Mouse (Mus musculus) G1E (cell line): ENCODE results near the gene Cyp27a1. TPM values are rescaled to one million over a fixed set of nuclear protein-coding genes. Genes with fewer than 3 reads are reported as not detected.

Experiments
- ATAC-seq: 2 replicates; pipeline ENCODE4 v1.8.0; 2016; ENCODE audit warnings: mild to moderate bottlenecking; ENCODE audit not compliant: insufficient number of reproducible peaks, poor library complexity, low FRiP score, severe bottlenecking; ENCODE audit errors: extremely low read depth
- DNase-seq: peaks from one replicate; pipeline ENCODE4 v3.0.0; 2012; ENCODE audit warnings: low spot score
- H3K27me3 ChIP-seq: 2 replicates; pipeline ENCODE4 v1.6.1; 2012; ENCODE audit warnings: mild to moderate bottlenecking, low read length, inconsistent platforms; ENCODE audit not compliant: insufficient read depth
- H3K36me3 ChIP-seq: replicated peaks from 2 replicates; pipeline ENCODE3; 2012; ENCODE audit warnings: mild to moderate bottlenecking, inconsistent platforms
- H3K4me1 ChIP-seq: 2 replicates; pipeline ENCODE4 v1.6.1; 2012; ENCODE audit warnings: low read depth, low read length, inconsistent platforms, mixed read lengths; ENCODE audit not compliant: insufficient read depth
- H3K4me3 ChIP-seq: 2 replicates; pipeline ENCODE4 v1.5.1; 2012; ENCODE audit warnings: low read depth, mild to moderate bottlenecking, inconsistent platforms, low read length, moderate library complexity, mixed read lengths
- H3K9me3 ChIP-seq: replicated peaks from 2 replicates; pipeline ENCODE4 v1.6.1; 2012; ENCODE audit warnings: inconsistent platforms
- CTCF ChIP-seq: IDR thresholded peaks from 2 replicates; pipeline ENCODE4 v1.5.1; 2012; ENCODE audit warnings: low read depth, low read length, inconsistent platforms, mixed read lengths
- GATA1 ChIP-seq: IDR thresholded peaks from 2 replicates; pipeline ENCODE4 v1.6.1; 2012; ENCODE audit warnings: borderline replicate concordance, low read length, inconsistent platforms, mixed read lengths
- GATA2 ChIP-seq: IDR thresholded peaks from 2 replicates; pipeline ENCODE4 v1.6.1; 2012; ENCODE audit warnings: low read depth, low read length, inconsistent platforms, borderline replicate concordance
- POLR2AphosphoS5 ChIP-seq: IDR thresholded peaks from 2 replicates; pipeline ENCODE4 v1.6.1; 2012; ENCODE audit warnings: low read depth, low read length, inconsistent platforms; ENCODE audit not compliant: insufficient replicate concordance
- TAL1 ChIP-seq: conservative IDR thresholded peaks from 2 replicates; pipeline ENCODE4 v1.6.1; 2012; ENCODE audit warnings: low read depth, low read length, inconsistent platforms, mixed read lengths
- polyA plus RNA-seq: library from polyadenylated mRNA; stranded (reverse); fragments of >175 nt; gene quantifications from 2 replicates; pipeline ENCODE4 v1.2.3, GENCODE M21; 2012
- total RNA-seq, 2 experiments: library from RNA; stranded (forward) in 1 of 2; stranded (reverse) in 1 of 2; fragments of 200-1000 nt in 1 of 2; fragments of >200 nt in 1 of 2; fragmentation: Nextera tagmentation in 1 of 2; gene quantifications; 2 replicates each; pipeline ENCODE4 v1.2.3; 2014 to 2017

Gene Cyp27a1
- total and polyA plus RNA-seq, 3 experiments: 0.55 TPM; not detected in 2

DNA sequence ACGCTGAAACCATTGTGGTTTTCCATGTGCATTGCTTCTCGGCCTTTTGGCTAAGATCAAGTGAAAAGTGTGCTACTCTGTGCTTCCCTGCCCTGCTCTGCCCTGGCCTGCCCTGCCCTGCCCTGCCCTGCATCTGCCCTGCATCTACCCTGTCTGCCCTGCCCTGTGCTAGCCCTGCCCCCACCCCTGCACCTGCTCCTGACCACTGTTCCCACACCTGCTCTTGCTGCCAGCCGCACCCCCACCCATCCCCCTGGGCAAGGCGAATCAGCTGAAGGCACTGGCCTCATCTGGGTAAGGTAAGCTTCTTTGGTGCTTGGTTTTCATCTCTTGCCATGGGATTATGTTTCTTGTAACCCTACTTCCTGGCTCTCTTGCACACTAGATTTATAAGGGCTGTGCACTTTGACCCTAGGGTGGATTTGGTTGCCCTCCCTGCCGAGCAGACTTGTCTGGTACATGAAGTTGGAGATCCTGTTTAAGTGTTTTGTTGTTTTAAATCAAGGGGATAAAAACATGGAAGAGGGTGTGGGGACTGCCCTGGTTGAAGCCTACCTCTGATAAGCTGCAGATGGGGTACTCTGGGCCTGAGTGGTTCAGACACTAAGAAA is 40.9 kb downstream of the Cyp27a1 start:
- Histone ChIP-seq H3K27me3 (no peaks in the 10 kb centered on the region), H3K4me1 (no peaks in the 10 kb centered on the region), H3K9me3 (no peaks in the 10 kb centered on the region), H3K4me3 (no peak overlapping the region), H3K36me3 (no peaks in the 10 kb centered on the region)
- TF ChIP-seq POLR2AphosphoS5 (no peak), CTCF (no peak), TAL1 (no peak), GATA1 (no peak), GATA2 (no peak)
- ATAC-seq (no peak), DNase-seq (no peak)

DNA sequence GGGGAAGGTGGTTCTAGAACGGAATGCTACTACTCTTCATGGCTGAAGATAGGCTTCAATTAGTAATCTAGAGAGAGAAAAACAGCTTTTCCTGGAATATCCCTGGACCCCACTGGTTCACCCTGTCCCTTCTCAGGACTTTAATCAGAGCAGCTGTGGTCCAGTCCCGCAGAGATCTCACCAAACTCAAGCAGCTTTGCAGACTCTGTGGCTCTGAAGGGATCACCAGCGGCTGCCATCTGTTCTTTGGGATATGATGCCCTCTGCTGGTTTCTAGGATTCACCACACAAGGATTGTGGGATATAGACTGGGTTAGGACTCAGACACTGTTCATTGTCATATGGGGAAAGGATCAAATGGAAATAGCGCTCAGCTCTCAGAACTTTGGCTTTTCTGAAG is 46.4 kb downstream of the Cyp27a1 start:
- no peak for ATAC-seq

DNA sequence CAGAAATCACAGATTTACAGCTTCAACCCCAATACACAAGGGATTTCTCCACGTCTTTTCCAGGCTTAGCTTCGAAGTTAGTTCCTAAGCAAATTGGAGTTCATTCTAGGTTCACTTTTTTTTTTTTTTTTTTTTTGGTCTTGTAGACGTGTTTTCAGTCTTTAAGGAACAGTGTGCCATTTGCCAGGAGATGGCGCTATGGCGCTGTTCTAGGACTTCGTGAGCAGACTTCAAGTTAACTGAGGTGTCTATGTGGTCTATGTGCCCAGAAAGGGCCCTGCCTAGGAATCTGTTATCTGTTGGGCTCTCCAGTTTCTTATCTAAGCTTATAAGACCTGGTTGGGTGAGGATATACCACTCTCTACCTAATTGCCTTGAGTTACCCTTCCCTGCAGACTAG is 49.7 kb downstream of the Cyp27a1 start:
- DNase-seq (no peak), ATAC-seq (no peak)
- H3K4me3 ChIP-seq: no peak overlapping the region
- no peaks in the 10 kb centered on the region for H3K4me1 ChIP-seq
- no peaks in the 10 kb centered on the region for H3K36me3 ChIP-seq
- TF ChIP-seq CTCF: peak; percentile 10; the same call in 1 of the 2 replicates
- no peak for TF ChIP-seq POLR2AphosphoS5
- H3K9me3 ChIP-seq: no peaks in the 10 kb centered on the region
- H3K27me3 ChIP-seq: peaks cover 4% of the 10 kb centered on the region; the same call in 1 of the 2 replicates

More for the DNA sequence above, 46.4 kb downstream of the Cyp27a1 start:
- Histone ChIP-seq H3K27me3 (peaks cover 4% of the 10 kb centered on the region; the same call in 1 of the 2 replicates), H3K9me3 (no peaks in the 10 kb centered on the region), H3K36me3 (no peaks in the 10 kb centered on the region), H3K4me3 (no peak overlapping the region), H3K4me1 (no peaks in the 10 kb centered on the region)
- no peak for DNase-seq
- no peak for TF ChIP-seq GATA2
- TF ChIP-seq CTCF: no peak
- TF ChIP-seq TAL1: no peak
- no peak for TF ChIP-seq GATA1
- no peak for TF ChIP-seq POLR2AphosphoS5

DNA sequence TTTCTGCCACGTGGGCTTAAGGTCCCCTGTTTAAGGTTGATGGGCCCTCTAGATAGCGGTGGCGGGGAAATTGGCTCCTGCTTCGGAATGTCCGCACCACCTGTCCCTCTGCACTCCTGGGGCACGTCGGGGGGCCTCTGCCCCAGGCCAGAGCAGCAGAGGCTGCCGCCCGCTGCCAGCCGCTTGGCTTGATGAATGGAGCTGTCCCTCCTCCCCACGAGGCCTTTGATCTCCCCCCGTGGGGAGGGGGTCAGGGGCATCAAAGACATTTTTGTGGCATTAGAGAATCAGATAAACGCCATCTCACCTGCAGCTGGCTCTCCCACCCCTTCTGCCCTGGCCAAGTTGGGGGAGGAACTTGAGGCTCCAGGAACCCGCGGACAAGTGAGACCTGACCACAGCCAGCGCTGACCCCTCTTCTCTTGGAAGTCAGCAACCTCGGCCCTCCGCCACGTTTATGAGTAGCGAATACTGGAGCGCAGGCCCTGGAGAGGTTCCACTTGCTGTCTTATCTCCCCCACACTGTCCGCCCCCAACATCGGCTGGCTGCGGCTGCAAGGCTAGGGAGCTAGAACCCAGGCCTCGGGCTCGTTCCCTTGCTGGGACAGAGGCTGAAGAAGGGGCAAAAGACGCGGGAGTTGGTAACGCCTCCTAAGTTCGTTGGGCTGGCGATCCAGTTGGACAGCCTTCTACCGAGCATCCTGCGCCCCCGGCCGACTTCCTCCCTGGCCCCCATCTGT is 57.5 kb downstream of the Cyp27a1 start:
- Histone ChIP-seq H3K27me3 (peaks cover 44% of the 10 kb centered on the region), H3K36me3 (no peaks in the 10 kb centered on the region), H3K9me3 (0 out of 2 replicates have a peak, but pooled peaks cover 2% of the 10 kb centered on the region), H3K4me3 (no peak overlapping the region), H3K4me1 (peaks cover 10% of the 10 kb centered on the region)
- no peak for ATAC-seq
- DNase-seq: no peak
- TF ChIP-seq CTCF (no peak), GATA1 (no peak), GATA2 (no peak), TAL1 (no peak), POLR2AphosphoS5 (no peak)

DNA sequence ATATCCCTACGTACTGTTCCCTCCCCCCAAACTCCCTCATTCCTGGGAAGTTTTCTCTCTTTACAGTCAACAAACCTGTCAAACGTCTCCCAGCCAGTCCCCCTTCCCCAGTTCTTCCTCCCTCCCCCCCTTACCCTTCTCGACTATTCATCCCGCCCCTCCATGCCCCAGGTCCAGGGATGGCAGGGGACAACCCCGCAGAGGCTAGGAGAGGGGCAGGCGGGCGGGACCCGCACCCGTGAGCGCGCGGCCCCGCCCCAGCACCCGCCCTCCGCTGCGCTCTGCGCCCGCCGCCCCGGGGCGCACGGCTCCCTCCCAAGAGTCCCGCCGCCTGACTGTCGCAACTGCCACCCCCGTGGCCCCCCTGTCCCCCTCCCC is 58.1 kb downstream of the Cyp27a1 start:
- ATAC-seq (no peak), DNase-seq (no peak)
- Histone ChIP-seq H3K36me3 (no peaks in the 10 kb centered on the region), H3K9me3 (0 out of 2 replicates have a peak, but pooled peaks cover 2% of the 10 kb centered on the region), H3K4me3 (no peak overlapping the region), H3K4me1 (peaks cover 10% of the 10 kb centered on the region), H3K27me3 (peaks cover 45% of the 10 kb centered on the region)
- TF ChIP-seq CTCF (no peak), GATA1 (no peak), POLR2AphosphoS5 (no peak), TAL1 (no peak)

DNA sequence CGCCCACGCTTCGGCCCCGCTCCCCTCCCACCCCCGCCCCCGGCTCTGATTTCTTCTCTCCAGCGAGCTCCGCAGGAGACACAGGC is 58.3 kb downstream of the Cyp27a1 start, which contains the start of gene Wnt6:
Gene Wnt6 (plus strand): TSS at position 48 of the 86 bp plus-strand sequence.
- Histone ChIP-seq H3K9me3 (0 out of 2 replicates have a peak, but pooled peaks cover 2% of the 10 kb centered on the region), H3K27me3 (peaks cover 45% of the 10 kb centered on the region), H3K4me3 (no peak within 1 kb of the TSS), H3K36me3 (no peaks in the 10 kb centered on the region), H3K4me1 (peaks cover 10% of the 10 kb centered on the region)
- no peak for ATAC-seq
- TF ChIP-seq CTCF (no peak), TAL1 (no peak), GATA2 (no peak), GATA1 (no peak), POLR2AphosphoS5 (no peak)
- no peak for DNase-seq
